Mouse (Mus musculus) cerebellum, adult 2 months (tissue): ENCODE data around the gene Rassf2.

Source experiments
- CTCF ChIP-seq: fragments of 200-500 bp; IDR thresholded peaks from 2 replicates; pipeline ENCODE4 v1.5.1; 2011; ENCODE audit warnings: low read depth, mild to moderate bottlenecking, control low read depth, low read length, moderate library complexity, borderline replicate concordance; ENCODE audit not compliant: insufficient read depth
- POLR2A ChIP-seq: fragments of 200-500 bp; IDR thresholded peaks from 2 replicates; pipeline ENCODE4 v1.6.1; 2011; ENCODE audit warnings: low read length, control low read depth, borderline replicate concordance; ENCODE audit not compliant: insufficient read depth

- TF ChIP-seq CTCF (no peak), POLR2A (no peak)
Observed at GRCm38 (mm10) chr2:132020420-132020819, 9.6 kb downstream of the Rassf2 start.
